Mouse (Mus musculus) bone marrow, adult 2 months (tissue): Measurements from ENCODE around the gene Zfp280d. TPM values are rescaled to one million over a fixed set of nuclear protein-coding genes. Genes with fewer than 3 reads are reported as not detected.

Experiments
- H3K27ac ChIP-seq: fragments of 200-500 bp; 2 replicates; pipeline ENCODE4 v1.5.1; 2012; ENCODE audit warnings: low read depth, mild to moderate bottlenecking, control low read depth, inconsistent platforms, low read length; ENCODE audit not compliant: control insufficient read depth, poor library complexity, insufficient read depth
- H3K4me1 ChIP-seq: fragments of 200-500 bp; 2 replicates; pipeline ENCODE4 v1.6.1; 2011; ENCODE audit warnings: low read length; ENCODE audit not compliant: control insufficient read depth, insufficient read depth
- H3K4me3 ChIP-seq: fragments of 200-500 bp; replicated peaks from 2 replicates; pipeline ENCODE3; 2011; ENCODE audit warnings: mild to moderate bottlenecking, low read depth, low read length, control low read depth; ENCODE audit not compliant: control insufficient read depth
- CTCF ChIP-seq: fragments of 200-500 bp; IDR thresholded peaks from 2 replicates; pipeline ENCODE4 v1.5.1; 2011; ENCODE audit warnings: low read length, control low read depth; ENCODE audit not compliant: control insufficient read depth, insufficient read depth
- POLR2A ChIP-seq: fragments of 200-500 bp; IDR thresholded peaks from 2 replicates; pipeline ENCODE4 v1.6.1; 2011; ENCODE audit warnings: low read depth, mild to moderate bottlenecking, control low read depth, low read length, borderline replicate concordance; ENCODE audit not compliant: control insufficient read depth
- whole genome bisulfite sequencing: fragments of 180-500 bp; shearing (Covaris S2); methylation state at CpG from one replicate; pipeline ENCODE4 v1.1.7; 2018; 5-methylcytosine and 5-hydroxymethylcytosine counted together
- polyA plus RNA-seq: library from polyadenylated mRNA; stranded (reverse); fragments of >200 nt; gene quantifications from 2 replicates; pipeline ENCODE4 v1.2.4, GENCODE M21; 2011; ENCODE audit warnings: low replicate concordance; ENCODE audit not compliant: missing spikeins, insufficient read depth, insufficient read length

The Zfp280d gene
- polyA plus RNA-seq, 1 experiment = 36.4 TPM

GRCm38 (mm10) chr9:72403421-72403820 lies 128.8 kb downstream of the Zfp280d start:
- Histone ChIP-seq H3K4me3 (no peak overlapping the region), H3K4me1 (no peaks in the 10 kb centered on the region), H3K27ac (no peak overlapping the region)
- no peak for TF ChIP-seq POLR2A
- TF ChIP-seq CTCF = no peak
- WGBS = 78% methylated on average over 6 of the region's 6 CpGs

GRCm38 (mm10) chr9:72404446-72404845 lies 129.8 kb downstream of the Zfp280d start:
- TF ChIP-seq CTCF = no peak
- TF ChIP-seq POLR2A = no peak
- Histone ChIP-seq H3K4me1 (no peaks in the 10 kb centered on the region), H3K27ac (no peak overlapping the region), H3K4me3 (no peak overlapping the region)
- WGBS = 87% methylated on average over 8 of the region's 8 CpGs

GRCm38 (mm10) chr9:72404934-72405333 lies 130.3 kb downstream of the Zfp280d start:
- TF ChIP-seq CTCF (no peak), POLR2A (no peak)
- Histone ChIP-seq H3K4me1 (no peaks in the 10 kb centered on the region), H3K27ac (no peak overlapping the region), H3K4me3 (no peak overlapping the region)
- WGBS = 91% methylated on average over 3 of the region's 3 CpGs

- no peak overlapping the region for H3K27ac ChIP-seq
- 82% methylated on average over 9 of the region's 9 CpGs for WGBS
- no peak overlapping the region for H3K4me3 ChIP-seq
- TF ChIP-seq POLR2A (no peak), CTCF (no peak)
- no peaks in the 10 kb centered on the region for H3K4me1 ChIP-seq
Observed at GRCm38 (mm10) chr9:72405882-72406638, 131.4 kb downstream of the Zfp280d start.

DNA sequence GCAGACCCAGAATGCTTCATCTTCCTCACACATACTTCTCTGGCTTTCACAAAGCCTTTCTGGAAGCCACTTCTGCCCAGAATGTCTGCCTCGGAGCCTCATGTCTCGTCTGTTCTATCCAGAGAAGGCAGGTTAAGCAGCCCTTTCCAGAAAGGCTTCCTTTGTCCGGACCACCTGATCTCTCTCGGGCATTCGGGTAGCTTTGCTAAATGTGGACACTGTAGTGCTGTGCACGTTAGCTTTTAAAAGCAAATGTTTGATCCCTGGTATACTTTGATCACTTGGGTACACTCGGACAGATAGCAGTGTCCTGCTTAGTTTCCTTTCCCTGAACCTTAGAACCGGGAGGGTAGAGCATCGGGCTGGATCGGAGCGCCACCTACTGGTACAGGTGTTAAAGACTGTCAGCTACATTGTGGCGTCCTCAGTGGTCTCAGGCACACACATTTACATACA lies 133.5 kb downstream of the Zfp280d start:
- no peak overlapping the region for H3K27ac ChIP-seq
- H3K4me3 ChIP-seq = peak overlapping the region; percentile 63
- H3K4me1 ChIP-seq = no peaks in the 10 kb centered on the region
- WGBS = 3% methylated on average over 12 of the region's 12 CpGs
- peak; percentile 98 for TF ChIP-seq CTCF
- TF ChIP-seq POLR2A = no peak

DNA sequence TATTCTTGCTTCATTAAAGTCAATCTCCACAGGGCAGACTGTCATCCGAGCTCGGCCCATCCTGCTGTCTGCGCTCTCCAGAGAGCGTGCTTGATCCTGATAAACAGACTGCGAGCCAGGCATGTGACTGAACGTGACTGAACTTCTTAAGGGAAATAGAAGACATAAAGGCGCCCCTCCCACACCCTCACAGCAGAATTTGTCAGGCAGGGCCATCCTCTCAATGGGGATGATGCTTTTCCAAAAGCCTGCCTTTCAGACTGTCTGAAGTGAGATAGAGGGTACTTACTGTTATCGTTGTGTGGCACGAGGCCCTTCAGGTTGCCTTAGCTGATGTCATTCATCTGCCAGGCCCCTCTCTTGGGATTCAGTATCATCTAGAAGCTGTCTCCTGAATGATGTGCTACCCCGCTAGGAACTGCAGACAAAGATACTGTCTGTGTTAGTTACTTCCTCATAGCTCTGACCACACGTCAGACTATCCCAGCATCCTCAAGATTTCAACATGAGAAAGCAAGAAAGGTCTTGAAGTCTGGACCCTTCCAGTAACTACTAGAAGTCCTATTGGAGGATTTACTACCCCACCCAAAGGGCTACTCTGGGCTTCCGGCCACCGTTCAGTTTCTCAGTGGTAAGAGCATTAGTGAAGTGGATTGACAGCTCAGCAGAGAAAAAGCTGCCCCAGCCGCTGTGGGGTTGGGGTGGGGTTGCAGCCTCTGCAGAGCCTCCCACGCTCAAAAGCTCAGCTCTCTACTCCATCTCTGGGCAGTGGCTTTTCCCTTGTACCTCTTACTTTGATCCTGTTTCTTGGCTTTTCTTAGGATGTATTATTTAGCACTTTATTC lies 134.9 kb downstream of the Zfp280d start:
- H3K4me3 ChIP-seq = no peak overlapping the region
- WGBS = 50% methylated on average over 15 of the region's 15 CpGs
- peak overlapping the region; percentile 75 for H3K27ac ChIP-seq
- H3K4me1 ChIP-seq = no peaks in the 10 kb centered on the region
- TF ChIP-seq POLR2A (no peak), CTCF (no peak)

GRCm38 (mm10) chr9:72411746-72412145 lies 137.1 kb downstream of the Zfp280d start:
- H3K4me1 ChIP-seq = no peaks in the 10 kb centered on the region
- 94% methylated on average over 2 of the region's 2 CpGs for WGBS
- H3K27ac ChIP-seq = no peak overlapping the region
- H3K4me3 ChIP-seq = no peak overlapping the region
- no peak for TF ChIP-seq POLR2A
- 0 out of 2 replicates have a peak, but pooled peaks have one; percentile 25 for TF ChIP-seq CTCF

Other genes with a start within 250 kb of the Zfp280d start
- gene Tcf12, start 163.0 kb upstream of the Zfp280d start, polyA plus RNA-seq = 11.7 and 18.2 TPM in 2 replicates
- 47.2 and 66.3 TPM in 2 replicates for gene Mns1, start 163.2 kb downstream of the Zfp280d start, polyA plus RNA-seq
- 9.6 and 20.6 TPM in 2 replicates for gene Tex9, start 217.4 kb downstream of the Zfp280d start, polyA plus RNA-seq